ENCODE assay signal across 16 mouse cellular contexts in genomic region chr4:45037455-45038410, GRCm38 (mm10). TPM values are rescaled to one million over a fixed set of nuclear protein-coding genes. Genes with fewer than 3 reads are reported as not detected.
DNase-seq lines count a peak whose midpoint lies in the region; ATAC-seq and TF ChIP-seq lines count a peak whose summit lies in the region.
"Had no signal": no experiment of that assay in that cellular context is flagged by ENCODE, and none has a peak within 500 bp of the region (broad histone marks: within the 10 kb centered on the region; RNA-seq: fewer than 3 reads in every experiment).

No protein-coding gene starts in this region.

- no peak overlapping the region for H3K4me3 ChIP-seq in heart, adult 2 months
- no peak overlapping the region for H3K4me3 ChIP-seq in heart, embryonic 11.5 days (ENCODE audit: low read depth, low read length)
- no peak overlapping the region for H3K4me3 ChIP-seq in forebrain, embryonic 16.5 days (replicated peaks; ENCODE audit: low read length)
- H3K4me3 ChIP-seq: midbrain, embryonic 12.5 days; neural tube, embryonic 15.5 days had no signal

- no peaks in the 10 kb centered on the region for H3K27me3 ChIP-seq in heart, adult 2 months (ENCODE audit: control insufficient read depth, insufficient read depth, low read length)
- H3K27me3 ChIP-seq in heart, embryonic 11.5 days (ENCODE audit: control insufficient read depth, insufficient read depth, low read length): no peaks in the 10 kb centered on the region
- no peaks in the 10 kb centered on the region for H3K27me3 ChIP-seq in forebrain, embryonic 16.5 days (replicated peaks; ENCODE audit: control insufficient read depth, insufficient read depth, low read length)
- H3K27me3 ChIP-seq: midbrain, embryonic 12.5 days; neural tube, embryonic 15.5 days had no signal

- TF ChIP-seq EP300 in heart, adult 2 months (IDR thresholded peaks at IDR 0.05; ENCODE audit: insufficient read depth, low read depth, low read length): no peak

- TF ChIP-seq CTCF in heart, adult 2 months (IDR thresholded peaks at IDR 0.05): no peak

- H3K9ac ChIP-seq in heart, adult 2 months (ENCODE audit: low read depth, low read length): no peak overlapping the region
- H3K9ac ChIP-seq in heart, embryonic 11.5 days (ENCODE audit: low read depth, low read length): no peak overlapping the region
- H3K9ac ChIP-seq in forebrain, embryonic 16.5 days (replicated peaks; ENCODE audit: low read depth, low read length): no peak overlapping the region
- H3K9ac ChIP-seq: liver, postnatal 0 days; midbrain, embryonic 12.5 days; neural tube, embryonic 15.5 days had no signal

- intact Hi-C loops in heart, adult 2 months (cut with DNase I): loop anchor here (2.0 kb wide), 1 partner anchor 19 kb away; the partner anchor contains the start of gene Polr1e
- intact Hi-C loops in heart, postnatal 14 days (cut with DNase I): no loop called here

- H3K27ac ChIP-seq in heart, adult 2 months: peak overlapping the region; percentile 94
- peak overlapping the region; percentile 87 for H3K27ac ChIP-seq in heart, embryonic 11.5 days (ENCODE audit: low read depth, low read length)
- H3K27ac ChIP-seq in forebrain, embryonic 16.5 days (ENCODE audit: low read length): no peak overlapping the region
- H3K27ac ChIP-seq: midbrain, embryonic 12.5 days; neural tube, embryonic 15.5 days had no signal

- H3K79me2 ChIP-seq in heart, adult 2 months (replicated peaks; ENCODE audit: control insufficient read depth, insufficient read depth, low read length): no peaks in the 10 kb centered on the region

- no peaks in the 10 kb centered on the region for H3K9me3 ChIP-seq in heart, embryonic 11.5 days (replicated peaks; ENCODE audit: control insufficient read depth, low read length)
- no peaks in the 10 kb centered on the region for H3K9me3 ChIP-seq in forebrain, embryonic 16.5 days (ENCODE audit: control insufficient read depth, low read length)
- H3K9me3 ChIP-seq: midbrain, embryonic 12.5 days; neural tube, embryonic 15.5 days had no signal

- no peaks in the 10 kb centered on the region for H3K36me3 ChIP-seq in heart, adult 2 months (ENCODE audit: control insufficient read depth, insufficient read depth, low read length)
- peaks cover 7% of the 10 kb centered on the region; the same call in 1 of the 2 replicates for H3K36me3 ChIP-seq in heart, embryonic 11.5 days (ENCODE audit: control insufficient read depth, insufficient read depth, low read length)
- peaks cover 16% of the 10 kb centered on the region for H3K36me3 ChIP-seq in forebrain, embryonic 16.5 days (ENCODE audit: control insufficient read depth, insufficient read depth)

- H3K4me2 ChIP-seq in heart, embryonic 11.5 days: no peak overlapping the region
- H3K4me2 ChIP-seq in forebrain, embryonic 16.5 days (ENCODE audit: low read length): no peak overlapping the region
- H3K4me2 ChIP-seq: midbrain, embryonic 12.5 days; neural tube, embryonic 15.5 days had no signal

- 0 out of 2 replicates have a peak, but pooled peaks have one; percentile 50 for ATAC-seq in heart, embryonic 11.5 days (replicated peaks; ENCODE audit: insufficient number of reproducible peaks, low FRiP score, low TSS enrichment)
- ATAC-seq in forebrain, embryonic 16.5 days: no peak
- ATAC-seq: liver, postnatal 0 days had no signal

- peaks cover 5% of the 10 kb centered on the region; the same call in 1 of the 2 replicates for H3K4me1 ChIP-seq in heart, adult 2 months (ENCODE audit: control insufficient read depth, insufficient read depth, low read length)
- peaks cover 9% of the 10 kb centered on the region for H3K4me1 ChIP-seq in heart, embryonic 11.5 days (ENCODE audit: control insufficient read depth, insufficient read depth, low read length)
- H3K4me1 ChIP-seq in forebrain, embryonic 16.5 days (replicated peaks; ENCODE audit: control insufficient read depth, insufficient read depth, low read length): no peaks in the 10 kb centered on the region
- H3K4me1 ChIP-seq: midbrain, embryonic 12.5 days; neural tube, embryonic 15.5 days had no signal

- no peak for TF ChIP-seq POLR2A in heart, adult 2 months (IDR thresholded peaks at IDR 0.05; ENCODE audit: insufficient read depth, low read depth, low read length)

- 52% methylated on average over 13 of the region's 13 CpGs for WGBS in heart, adult 2 months
- whole genome bisulfite sequencing in heart, embryonic 11.5 days (ENCODE audit: insufficient replicate concordance): 61% methylated on average over 13 of the region's 13 CpGs
- 92% methylated on average over 13 of the region's 13 CpGs for WGBS in forebrain, embryonic 16.5 days

- DNase-seq in kidney, postnatal 36 days: peak; percentile 25 to 32
- no peak for DNase-seq in kidney, adult 11 months
- DNase-seq in heart, adult 2 months: peak; percentile 41 to 67
- peak; percentile 54 to 74 for DNase-seq in heart, postnatal 14 days
- no peak for DNase-seq in ovary, postnatal 10 days (ENCODE audit: low spot score)
- no peak for DNase-seq in testis, postnatal 14 days (ENCODE audit: low spot score)
- DNase-seq: adrenal gland, postnatal 10 days; cerebellum, adult 11 months; cerebellum, postnatal 25 days; gastrocnemius, postnatal 14 days; liver; liver, postnatal 0 days had no signal

RNA-seq across cellular contexts. Expression of gene Polr1e, which starts 19.4 kb away (rescaled TPM):
- 10 to 100 TPM; 19.4 to 20.0 TPM for total RNA-seq in heart, adult 2 months (2021)
- 12.6 and 18.2 TPM in 2 replicates for polyA plus RNA-seq in heart, adult 2 months (2012; rRNA removed)
- 43.1 and 43.6 TPM in 2 replicates for polyA plus RNA-seq in heart, embryonic 11.5 days (2014; fragmentation: Nextera tagmentation; extraction: Ambion mirVana)
- 10 to 100 TPM; 25.5 to 33.9 TPM for total RNA-seq in heart, postnatal 14 days (2021)
- 32.1 and 35.1 TPM in 2 replicates for polyA plus RNA-seq in forebrain, embryonic 16.5 days (2015; fragmentation: Nextera tagmentation; extraction: Ambion mirVana)

RNA-seq across cellular contexts. Expression of gene Zbtb5, which starts 25.5 kb away (rescaled TPM):
- total RNA-seq in heart, adult 2 months (2021): 1 to 10 TPM; 3.8 to 5.4 TPM
- 5.8 and 6.6 TPM in 2 replicates for polyA plus RNA-seq in heart, adult 2 months (2012; rRNA removed)
- polyA plus RNA-seq in heart, embryonic 11.5 days (2014; fragmentation: Nextera tagmentation; extraction: Ambion mirVana): 16.3 and 17.3 TPM in 2 replicates
- total RNA-seq in heart, postnatal 14 days (2021): 1 to 10 TPM; 6.7 to 6.8 TPM
- polyA plus RNA-seq in forebrain, embryonic 16.5 days (2015; fragmentation: Nextera tagmentation; extraction: Ambion mirVana): 47.3 and 50.4 TPM in 2 replicates

RNA-seq across cellular contexts. Expression of gene Fbxo10, which starts 46.7 kb away (rescaled TPM):
- 10 to 100 TPM in 1 of 2 experiments, 1 to 10 TPM in 1; 9.4 to 10.2 TPM for total RNA-seq in heart, adult 2 months (2021)
- polyA plus RNA-seq in heart, adult 2 months (2012; rRNA removed): 16.7 and 22.1 TPM in 2 replicates
- 6.4 and 9.2 TPM in 2 replicates for polyA plus RNA-seq in heart, embryonic 11.5 days (2014; fragmentation: Nextera tagmentation; extraction: Ambion mirVana)
- total RNA-seq in heart, postnatal 14 days (2021): 10 to 100 TPM; 12.2 to 12.8 TPM
- 27.3 and 28.1 TPM in 2 replicates for polyA plus RNA-seq in forebrain, embryonic 16.5 days (2015; fragmentation: Nextera tagmentation; extraction: Ambion mirVana)

RNA-seq across cellular contexts. Expression of gene Grhpr, which starts 56.5 kb away (rescaled TPM):
- total RNA-seq in heart, adult 2 months (2021): 10 to 100 TPM; 32.2 to 38.4 TPM
- polyA plus RNA-seq in heart, adult 2 months (2012; rRNA removed): 60.7 and 66.6 TPM in 2 replicates
- 84.3 and 87.9 TPM in 2 replicates for polyA plus RNA-seq in heart, embryonic 11.5 days (2014; fragmentation: Nextera tagmentation; extraction: Ambion mirVana)
- 10 to 100 TPM; 34.5 to 40.1 TPM for total RNA-seq in heart, postnatal 14 days (2021)
- polyA plus RNA-seq in forebrain, embryonic 16.5 days (2015; fragmentation: Nextera tagmentation; extraction: Ambion mirVana): 19.3 and 20.4 TPM in 2 replicates

Comparison
In these comparisons a context has a peak if more than half of its experiments do, and no peak if none do; other contexts are left out.
1. DNase-seq: peak in kidney, postnatal 36 days (2 of 2), heart, adult 2 months (2 of 2) and heart, postnatal 14 days (2 of 2); none in kidney, adult 11 months (single experiment), ovary, postnatal 10 days (single experiment) and testis, postnatal 14 days (single experiment).